Mouse (Mus musculus): Measurements from ENCODE around the gene Gstp2. TPM values are rescaled to one million over a fixed set of nuclear protein-coding genes. Genes with fewer than 3 reads are reported as not detected.
A peak's percentile ranks its signal among the peaks of the same experiment; 100 is the strongest.

Gene Gstp2
- polyA plus RNA-seq, 1 experiment from 2014 or later, result 151 TPM

GRCm38 (mm10) chr19:4059069-4059740 is 13.4 kb upstream of the Gstp2 start, which contains the start of gene Gstp3:
TSS of gene Gstp3 (minus strand) at chr19:4059569.
- Histone ChIP-seq H3K9me3 (ENCODE audit: control insufficient read depth) (no peaks in the 10 kb centered on the region), H3K27me3 (replicated peaks; ENCODE audit: control insufficient read depth, insufficient read depth, low read length) (no peaks in the 10 kb centered on the region), H3K9ac (ENCODE audit: low read depth, low read length) (no peak within 1 kb of the TSS), H3K36me3 (ENCODE audit: control insufficient read depth, insufficient read depth) (no peaks in the 10 kb centered on the region), H3K4me1 (replicated peaks; ENCODE audit: control insufficient read depth, insufficient read depth, low read length) (peaks cover 10% of the 10 kb centered on the region; the same call in 1 of the 2 replicates), H3K27ac (ENCODE audit: low read depth, low read length) (peak within 1 kb of the TSS; percentile 71), H3K4me2 (replicated peaks; ENCODE audit: low read depth) (peak within 1 kb of the TSS; percentile 44), H3K4me3 (ENCODE audit: low read depth, low read length) (peak within 1 kb of the TSS; percentile 14; the same call in 1 of the 2 replicates)
- no peak for TF ChIP-seq CTCF (IDR thresholded peaks at IDR 0.05; ENCODE audit: low read depth)
- peak; percentile 92 for ATAC-seq
- WGBS, result 32% methylated on average over 15 of the region's 15 CpGs

GRCm38 (mm10) chr19:4058581-4058980 is 12.8 kb upstream of the Gstp2 start:
- no peak for ATAC-seq
- WGBS, result 89% methylated on average over 5 of the region's 5 CpGs
- no peak overlapping the region for H3K9ac ChIP-seq (ENCODE audit: low read depth, low read length)
- H3K4me1 ChIP-seq (replicated peaks; ENCODE audit: control insufficient read depth, insufficient read depth, low read length), result peaks cover 10% of the 10 kb centered on the region; the same call in 1 of the 2 replicates
- H3K4me3 ChIP-seq (ENCODE audit: low read depth, low read length), result peak overlapping the region; percentile 14; the same call in 1 of the 2 replicates
- peak overlapping the region; percentile 44 for H3K4me2 ChIP-seq (replicated peaks; ENCODE audit: low read depth)
- no peak for TF ChIP-seq CTCF (IDR thresholded peaks at IDR 0.05; ENCODE audit: low read depth)
- H3K27me3 ChIP-seq (replicated peaks; ENCODE audit: control insufficient read depth, insufficient read depth, low read length), result no peaks in the 10 kb centered on the region
- no peaks in the 10 kb centered on the region for H3K36me3 ChIP-seq (ENCODE audit: control insufficient read depth, insufficient read depth)
- H3K9me3 ChIP-seq (ENCODE audit: control insufficient read depth), result no peaks in the 10 kb centered on the region
- peak overlapping the region; percentile 71 for H3K27ac ChIP-seq (ENCODE audit: low read depth, low read length)

DNA sequence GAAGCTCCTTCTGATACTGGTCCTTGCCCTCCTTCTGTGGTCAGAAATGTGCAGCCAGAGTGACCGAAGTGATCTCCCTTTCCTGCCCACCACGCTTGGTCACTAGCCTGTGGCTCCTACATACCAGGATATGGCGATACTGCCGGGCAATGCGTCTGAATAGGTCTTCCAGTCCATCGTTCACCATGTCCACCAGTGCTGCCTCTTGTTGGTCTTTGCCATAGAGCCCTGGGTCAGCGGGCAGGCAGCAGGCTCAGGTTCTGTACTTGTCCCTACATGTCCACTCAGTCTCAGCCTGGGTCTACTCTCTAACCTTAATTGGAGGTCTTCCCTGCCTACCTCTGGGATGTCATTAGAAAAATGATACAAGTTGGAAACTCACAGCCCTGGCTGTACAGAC is 12.1 kb upstream of the Gstp2 start:
- ATAC-seq, result no peak
- no peak overlapping the region for H3K4me3 ChIP-seq (ENCODE audit: low read depth, low read length)
- H3K9me3 ChIP-seq (ENCODE audit: control insufficient read depth), result no peaks in the 10 kb centered on the region
- 97% methylated on average over 7 of the region's 7 CpGs for WGBS
- no peak overlapping the region for H3K9ac ChIP-seq (ENCODE audit: low read depth, low read length)
- H3K36me3 ChIP-seq (ENCODE audit: control insufficient read depth, insufficient read depth), result no peaks in the 10 kb centered on the region
- H3K27me3 ChIP-seq (replicated peaks; ENCODE audit: control insufficient read depth, insufficient read depth, low read length), result no peaks in the 10 kb centered on the region
- H3K4me2 ChIP-seq (replicated peaks; ENCODE audit: low read depth), result peak overlapping the region; percentile 44; the same call in 1 of the 2 replicates
- H3K27ac ChIP-seq (ENCODE audit: low read depth, low read length), result no peak overlapping the region
- H3K4me1 ChIP-seq (replicated peaks; ENCODE audit: control insufficient read depth, insufficient read depth, low read length), result peaks cover 10% of the 10 kb centered on the region; the same call in 1 of the 2 replicates
- TF ChIP-seq CTCF (IDR thresholded peaks at IDR 0.05; ENCODE audit: low read depth), result no peak

DNA sequence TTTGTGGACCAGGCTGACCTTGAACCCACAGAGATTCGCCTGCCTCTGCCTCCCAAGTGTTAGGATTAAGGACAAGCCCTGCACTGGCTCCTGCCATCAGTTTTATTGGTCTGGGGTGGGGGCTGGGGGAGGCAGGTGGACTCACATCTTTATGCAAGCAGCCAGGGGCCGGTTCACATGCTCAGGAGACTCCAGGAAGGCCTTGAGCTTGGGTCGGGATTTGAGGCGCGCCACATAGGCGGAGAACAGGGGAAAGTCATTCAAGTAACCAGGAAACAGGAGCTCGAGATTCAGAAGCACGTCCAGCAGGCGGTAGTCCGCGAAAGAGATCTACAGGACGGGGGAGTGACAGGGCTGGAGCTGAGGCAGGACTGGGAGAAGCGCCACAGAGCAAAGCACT is 11.6 kb upstream of the Gstp2 start:
- Histone ChIP-seq H3K9ac (ENCODE audit: low read depth, low read length) (no peak overlapping the region), H3K4me3 (ENCODE audit: low read depth, low read length) (no peak overlapping the region), H3K36me3 (ENCODE audit: control insufficient read depth, insufficient read depth) (no peaks in the 10 kb centered on the region), H3K9me3 (ENCODE audit: control insufficient read depth) (no peaks in the 10 kb centered on the region), H3K27ac (ENCODE audit: low read depth, low read length) (no peak overlapping the region; the same call in 1 of the 2 replicates), H3K4me1 (replicated peaks; ENCODE audit: control insufficient read depth, insufficient read depth, low read length) (peaks cover 10% of the 10 kb centered on the region; the same call in 1 of the 2 replicates), H3K4me2 (replicated peaks; ENCODE audit: low read depth) (no peak overlapping the region), H3K27me3 (replicated peaks; ENCODE audit: control insufficient read depth, insufficient read depth, low read length) (no peaks in the 10 kb centered on the region)
- WGBS, result 72% methylated on average over 13 of the region's 13 CpGs
- ATAC-seq, result no peak
- no peak for TF ChIP-seq CTCF (IDR thresholded peaks at IDR 0.05; ENCODE audit: low read depth)

DNA sequence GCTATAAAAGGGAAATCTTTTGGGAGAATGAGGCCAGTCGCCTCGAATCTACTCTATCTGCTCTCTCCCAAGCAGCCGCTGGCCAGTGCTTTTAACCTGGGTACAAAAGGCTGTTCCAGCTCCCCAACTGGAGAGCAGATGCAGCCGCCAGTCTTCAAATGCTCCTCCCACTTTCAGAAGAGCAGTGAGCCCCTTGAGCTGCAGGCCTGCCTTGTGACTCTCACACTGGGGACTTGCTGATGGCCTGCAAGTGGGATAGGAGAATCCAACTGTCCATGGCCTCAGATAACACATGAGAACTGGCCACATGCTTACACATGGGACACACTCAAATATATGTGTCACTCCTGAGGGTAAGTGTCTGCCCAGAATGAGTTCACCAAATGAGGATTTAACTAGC is 10.9 kb upstream of the Gstp2 start:
- 40% methylated on average over 4 of the region's 4 CpGs for WGBS
- no peak overlapping the region for H3K4me2 ChIP-seq (replicated peaks; ENCODE audit: low read depth)
- no peaks in the 10 kb centered on the region for H3K27me3 ChIP-seq (replicated peaks; ENCODE audit: control insufficient read depth, insufficient read depth, low read length)
- H3K9ac ChIP-seq (ENCODE audit: low read depth, low read length), result no peak overlapping the region
- no peaks in the 10 kb centered on the region for H3K9me3 ChIP-seq (ENCODE audit: control insufficient read depth)
- H3K4me1 ChIP-seq (replicated peaks; ENCODE audit: control insufficient read depth, insufficient read depth, low read length), result peaks cover 10% of the 10 kb centered on the region; the same call in 1 of the 2 replicates
- no peak for ATAC-seq
- peak overlapping the region; percentile 69 for H3K27ac ChIP-seq (ENCODE audit: low read depth, low read length)
- TF ChIP-seq CTCF (IDR thresholded peaks at IDR 0.05; ENCODE audit: low read depth), result no peak
- no peak overlapping the region for H3K4me3 ChIP-seq (ENCODE audit: low read depth, low read length)
- H3K36me3 ChIP-seq (ENCODE audit: control insufficient read depth, insufficient read depth), result no peaks in the 10 kb centered on the region

GRCm38 (mm10) chr19:4055947-4056693 is 10.3 kb upstream of the Gstp2 start:
- no peak overlapping the region for H3K9ac ChIP-seq (ENCODE audit: low read depth, low read length)
- peaks cover 10% of the 10 kb centered on the region; the same call in 1 of the 2 replicates for H3K4me1 ChIP-seq (replicated peaks; ENCODE audit: control insufficient read depth, insufficient read depth, low read length)
- H3K36me3 ChIP-seq (ENCODE audit: control insufficient read depth, insufficient read depth), result no peaks in the 10 kb centered on the region
- no peaks in the 10 kb centered on the region for H3K9me3 ChIP-seq (ENCODE audit: control insufficient read depth)
- 0 out of 2 replicates have a peak overlapping the region, but pooled peaks have one; percentile 0 for H3K4me2 ChIP-seq (replicated peaks; ENCODE audit: low read depth)
- TF ChIP-seq CTCF (IDR thresholded peaks at IDR 0.05; ENCODE audit: low read depth), result peak; percentile 28
- 24% methylated on average over 15 of the region's 15 CpGs for WGBS
- H3K4me3 ChIP-seq (ENCODE audit: low read depth, low read length), result no peak overlapping the region
- peak overlapping the region; percentile 69 for H3K27ac ChIP-seq (ENCODE audit: low read depth, low read length)
- no peaks in the 10 kb centered on the region for H3K27me3 ChIP-seq (replicated peaks; ENCODE audit: control insufficient read depth, insufficient read depth, low read length)
- peak; percentile 50 for ATAC-seq
